Mouse (Mus musculus) CD4-positive, CD25-positive, alpha-beta regulatory T cell, adult 4 months (primary cell): ENCODE measurements around the gene Neurl4. TPM values are rescaled to one million over a fixed set of nuclear protein-coding genes. Genes with fewer than 3 reads are reported as not detected.

Source experiments
- ATAC-seq: one replicate; pipeline ENCODE4 v1.8.0; 2017
- polyA plus RNA-seq, 2 experiments: library from polyadenylated mRNA; unstranded; fragments of 100-300 nt; shearing (Covaris generic); gene quantifications; one replicate each; pipeline ENCODE4 v1.2.1; 2017

Neurl4 gene
- polyA plus RNA-seq, 2 experiments from 2014 or later = 8.3 to 9.1 TPM

- no peak for ATAC-seq
Observed at GRCm38 (mm10) chr11:69933066-69933465, 32.2 kb downstream of the Neurl4 start.

- peak; percentile 75 for ATAC-seq
Observed at GRCm38 (mm10) chr11:69934169-69934568, 33.3 kb downstream of the Neurl4 start.

- ATAC-seq = no peak
Observed at GRCm38 (mm10) chr11:69934681-69935080, 33.8 kb downstream of the Neurl4 start.

DNA sequence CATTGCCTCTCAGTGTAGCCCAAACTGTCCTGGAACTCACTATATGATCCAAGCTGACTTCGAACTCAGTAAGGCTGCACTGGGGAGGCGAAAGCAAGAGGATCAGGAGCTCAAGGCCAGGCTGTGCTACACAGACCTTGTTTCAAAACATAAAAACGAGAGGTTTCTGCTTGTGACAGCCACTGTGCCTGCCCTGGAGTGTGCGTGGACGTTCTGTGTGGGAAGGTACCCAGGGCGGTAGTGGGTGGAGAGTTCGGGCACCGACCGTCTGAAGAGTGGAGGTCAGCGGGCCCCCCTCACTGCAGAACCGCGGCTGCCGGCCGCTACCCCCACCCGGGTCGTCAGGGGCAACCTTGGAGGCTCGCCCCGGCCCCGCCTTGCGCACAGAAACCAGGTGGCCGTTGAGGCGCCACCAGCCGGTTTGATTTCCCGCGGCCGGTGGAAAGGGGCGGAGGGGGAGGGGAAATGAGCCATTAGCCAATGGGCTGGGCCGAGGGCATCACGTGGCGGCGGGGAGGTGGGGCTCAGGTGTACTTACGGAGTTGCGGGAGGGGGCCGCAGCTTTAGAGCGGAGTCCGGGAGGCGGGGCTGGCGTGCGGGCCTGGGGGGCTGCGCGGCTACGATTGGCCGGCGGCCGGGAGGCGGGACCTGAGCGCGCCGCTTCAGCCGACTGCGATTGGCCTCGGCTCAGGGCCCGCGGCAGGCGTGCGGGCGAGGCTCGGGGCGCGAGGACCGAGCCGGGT is 34.4 kb downstream of the Neurl4 start, which contains the start of gene Ybx2:
Gene Ybx2 (plus strand): TSS at position 660 of the 743 bp plus-strand sequence.
- peak; percentile 83 for ATAC-seq

DNA sequence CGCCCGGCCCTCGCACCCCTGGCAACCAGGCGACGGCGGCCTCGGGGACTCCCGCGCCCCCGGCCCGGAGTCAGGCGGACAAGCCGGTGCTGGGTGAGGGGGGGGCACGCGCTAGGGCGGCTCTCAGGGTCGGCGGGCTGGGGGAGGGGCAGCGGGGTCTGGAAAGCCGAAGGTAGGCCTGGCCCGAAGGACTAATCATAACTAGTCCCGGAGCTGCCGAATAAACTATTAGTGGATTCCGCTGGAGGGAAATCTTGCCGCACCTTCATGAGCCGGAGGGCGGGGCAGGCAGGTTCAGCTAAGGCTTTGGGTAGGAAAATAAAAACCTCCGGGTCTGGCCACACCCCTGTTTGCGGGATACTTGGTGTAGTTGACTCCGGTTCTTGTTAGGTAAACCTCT is 35.3 kb downstream of the Neurl4 start:
- ATAC-seq = no peak

DNA sequence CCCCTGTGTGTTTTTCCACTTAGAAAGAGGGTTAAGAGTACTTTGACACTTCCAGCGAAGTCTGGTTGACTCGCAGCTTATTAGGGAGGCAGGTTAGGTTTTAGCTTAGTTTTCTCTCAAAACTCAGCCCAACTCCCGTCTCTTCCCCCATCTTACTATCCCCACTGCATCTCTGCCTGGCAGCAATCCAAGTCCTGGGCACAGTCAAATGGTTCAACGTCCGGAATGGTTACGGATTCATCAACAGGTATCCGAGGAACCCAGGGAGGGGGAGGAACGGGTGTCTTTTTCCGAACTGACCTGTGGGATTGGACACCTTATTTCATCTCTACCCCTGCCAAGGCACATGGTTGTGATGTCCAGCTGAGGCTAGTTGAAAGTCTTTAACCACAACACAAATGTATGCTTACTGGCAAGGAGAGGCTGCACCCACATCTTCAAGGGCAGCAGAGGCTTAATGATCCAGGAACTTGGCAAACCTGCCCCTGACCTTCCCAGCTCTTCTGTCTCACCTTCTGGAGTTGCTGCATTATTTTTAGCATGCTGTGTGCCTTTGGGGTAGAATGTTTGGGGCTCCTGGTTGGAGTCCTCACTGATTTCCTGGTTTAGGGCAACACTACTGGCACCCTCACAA is 36.0 kb downstream of the Neurl4 start:
- no peak for ATAC-seq

- no peak for ATAC-seq
Observed at GRCm38 (mm10) chr11:69937385-69937784, 36.5 kb downstream of the Neurl4 start.

DNA sequence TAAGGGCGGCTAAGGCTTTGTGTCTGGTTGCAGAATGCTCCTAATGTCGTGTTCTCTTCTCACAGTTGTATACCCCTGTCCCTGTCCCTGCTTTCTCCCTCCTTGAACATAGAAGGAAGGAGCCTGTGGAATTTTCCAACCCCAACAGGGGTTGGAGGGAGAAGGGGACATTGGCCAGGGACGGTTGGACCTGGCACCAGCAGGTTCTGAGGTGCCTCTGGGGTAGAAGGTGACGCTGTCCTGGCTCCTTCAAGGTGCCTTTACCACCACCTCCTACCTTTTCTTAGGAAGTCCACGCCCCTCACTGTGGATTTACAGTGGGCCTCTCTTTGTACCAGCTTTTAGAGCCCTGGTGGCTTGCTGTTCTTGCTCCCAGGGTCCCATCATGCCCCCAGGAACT is 37.0 kb downstream of the Neurl4 start:
- no peak for ATAC-seq

DNA sequence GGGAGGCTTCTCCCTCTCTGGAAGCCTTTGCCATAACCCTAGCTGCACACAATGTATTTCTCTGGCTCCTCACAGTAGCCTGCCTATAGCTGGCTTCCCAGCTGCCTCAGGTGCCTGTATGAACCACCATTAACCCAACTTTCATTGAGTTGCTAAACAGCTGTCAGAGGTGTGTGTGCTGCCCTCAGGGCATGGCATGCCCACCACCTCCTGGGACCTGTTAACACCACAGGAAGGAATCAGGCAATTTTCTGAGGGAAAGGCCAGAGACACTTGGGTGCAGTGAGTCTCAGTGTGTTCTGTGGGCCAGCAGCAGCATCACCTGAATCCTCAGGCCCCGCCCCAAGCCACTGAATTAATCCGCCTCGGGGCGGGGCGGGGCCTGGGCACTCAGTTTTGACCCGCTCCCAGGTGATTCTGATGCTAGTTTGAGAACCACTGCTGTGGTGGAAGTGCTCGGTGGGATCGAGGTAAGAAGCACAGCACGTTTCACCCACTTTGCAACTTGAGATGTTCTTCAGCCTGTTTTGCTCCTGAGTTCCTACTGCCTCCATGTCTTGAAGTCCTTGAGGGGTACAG is 37.6 kb downstream of the Neurl4 start:
- no peak for ATAC-seq

DNA sequence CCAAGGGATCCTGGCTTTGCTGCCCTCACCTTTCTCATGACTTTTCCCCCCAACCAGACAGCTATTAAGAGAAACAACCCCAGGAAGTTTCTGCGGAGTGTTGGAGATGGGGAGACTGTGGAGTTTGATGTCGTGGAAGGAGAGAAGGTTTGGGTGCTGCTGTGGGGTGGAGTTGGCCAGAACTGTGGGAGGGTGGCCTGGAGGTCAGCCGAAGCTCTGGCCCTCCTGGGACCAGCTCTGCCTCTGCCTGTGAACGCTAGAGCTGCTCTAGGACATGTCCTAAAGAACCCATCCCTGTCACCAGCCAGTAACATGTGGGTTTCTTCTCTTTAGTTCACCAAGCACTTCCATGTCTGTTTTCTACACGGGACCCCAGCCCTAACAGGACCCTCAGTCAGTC is 38.3 kb downstream of the Neurl4 start:
- no peak for ATAC-seq

- ATAC-seq = no peak
Observed at GRCm38 (mm10) chr11:69939731-69940130, 38.9 kb downstream of the Neurl4 start.

DNA sequence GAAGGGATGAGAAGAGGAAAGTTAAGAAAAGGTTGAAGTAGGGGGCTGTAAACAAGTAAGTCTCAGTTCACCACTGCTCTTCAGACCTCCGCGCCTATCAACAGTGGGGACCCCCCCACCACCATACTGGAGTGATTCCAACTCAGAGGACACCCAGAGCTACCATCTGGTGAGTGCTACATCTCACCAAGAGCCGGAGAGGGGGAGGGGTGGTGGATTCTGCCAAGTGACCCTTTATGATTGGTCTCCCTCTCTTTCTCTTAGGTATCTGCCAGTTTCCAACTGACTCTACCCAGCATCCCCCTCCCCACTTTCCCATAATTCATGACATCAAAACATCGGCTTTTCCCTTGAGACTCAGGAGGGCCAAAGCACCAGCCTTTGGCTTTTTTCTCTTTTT is 40.1 kb downstream of the Neurl4 start:
- ATAC-seq = no peak

DNA sequence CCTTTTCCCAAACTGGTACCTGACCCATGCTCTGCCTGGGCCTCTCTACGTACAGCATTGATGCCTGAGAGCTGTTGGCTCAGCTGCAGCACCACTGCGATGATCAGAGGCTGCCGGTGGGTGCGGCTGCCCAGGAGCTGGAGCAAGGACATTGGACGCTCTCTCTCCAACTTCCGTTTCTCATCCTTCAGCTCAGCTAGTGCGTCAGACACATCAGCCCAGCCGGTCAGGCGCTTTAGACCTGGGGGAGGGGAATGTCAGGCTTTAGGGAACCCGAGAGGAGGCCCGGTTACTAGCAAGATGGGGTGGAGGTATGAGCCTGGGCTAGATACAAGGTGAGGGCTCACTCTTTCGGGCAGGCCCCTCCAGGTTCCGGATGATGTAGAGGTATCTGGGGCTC is 44.3 kb downstream of the Neurl4 start:
- no peak for ATAC-seq

DNA sequence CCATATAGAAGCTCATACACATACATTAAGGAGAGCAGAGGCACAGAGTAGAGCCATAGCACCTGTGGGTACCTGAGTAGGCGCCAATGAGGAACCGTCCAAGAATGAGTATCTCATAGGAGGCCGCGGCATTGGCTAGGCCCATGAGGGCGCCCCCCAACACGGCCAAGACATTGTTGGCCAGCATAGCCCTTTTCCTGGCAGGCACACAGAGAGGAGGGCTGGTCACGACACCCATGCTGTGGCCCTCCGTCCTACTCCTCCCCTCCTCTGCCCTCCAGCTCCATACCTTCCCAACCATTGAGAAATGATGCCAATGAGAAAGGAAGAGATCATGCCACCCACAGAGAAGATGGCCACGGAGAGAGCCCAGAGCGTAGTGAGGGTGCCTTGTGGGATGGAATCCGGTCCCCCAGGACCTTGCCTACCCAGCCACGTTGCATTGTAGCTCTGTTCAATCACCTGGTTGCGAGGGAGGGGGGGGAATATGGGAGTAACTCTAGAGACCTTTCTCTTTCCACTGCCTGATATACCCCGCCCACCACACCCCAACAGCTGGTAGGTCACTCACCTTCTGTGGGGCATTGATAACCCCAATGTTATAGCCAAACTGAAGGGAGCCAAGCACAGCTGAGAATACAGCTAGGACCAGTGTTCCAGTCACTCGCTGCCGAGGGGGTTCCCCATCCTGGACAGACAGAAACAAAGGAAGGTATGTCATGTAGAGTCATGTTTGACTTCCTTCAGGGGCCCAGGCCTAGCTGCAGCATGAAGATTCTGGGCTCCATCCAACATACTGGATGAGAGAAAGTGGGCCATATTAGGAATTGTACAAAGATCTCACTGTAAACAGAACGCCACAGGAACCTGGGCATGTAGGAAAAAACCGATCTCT is 45.4 kb downstream of the Neurl4 start:
- ATAC-seq = no peak

DNA sequence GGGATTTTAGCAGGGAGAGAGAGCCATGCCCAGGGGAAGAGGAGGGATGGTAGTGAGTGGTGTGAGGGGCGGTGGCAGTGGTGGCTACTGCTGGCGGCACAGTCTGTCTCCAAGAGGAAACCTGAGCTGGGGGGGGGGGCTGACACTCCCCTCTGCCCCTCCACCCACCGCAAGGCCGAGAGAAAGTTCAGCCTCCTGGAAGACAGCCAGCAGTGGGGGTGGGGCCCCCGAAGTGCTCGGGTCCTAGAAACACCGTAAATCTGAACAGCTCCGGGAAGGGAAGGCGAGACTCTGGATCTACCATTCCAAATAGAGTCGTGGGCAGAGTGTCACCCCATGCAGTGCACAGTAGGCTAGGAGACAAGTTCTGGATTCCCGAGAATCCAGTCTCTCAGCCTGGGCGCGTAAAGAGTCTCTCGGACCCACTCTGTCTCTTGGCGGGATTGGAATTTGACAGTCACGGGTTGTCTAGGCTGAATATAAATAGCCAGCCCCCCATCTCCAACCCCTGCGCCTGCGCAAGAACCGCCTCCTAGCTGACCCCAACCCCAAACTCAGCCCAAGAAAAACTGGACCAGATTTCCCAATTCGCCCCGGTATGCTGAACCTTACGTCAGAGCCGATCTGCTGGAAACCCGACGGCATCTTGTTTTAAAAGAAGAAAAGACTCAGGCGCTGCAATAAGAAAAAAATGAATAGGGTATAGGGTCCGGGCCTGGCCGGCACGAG is 46.6 kb downstream of the Neurl4 start:
- ATAC-seq = no peak

DNA sequence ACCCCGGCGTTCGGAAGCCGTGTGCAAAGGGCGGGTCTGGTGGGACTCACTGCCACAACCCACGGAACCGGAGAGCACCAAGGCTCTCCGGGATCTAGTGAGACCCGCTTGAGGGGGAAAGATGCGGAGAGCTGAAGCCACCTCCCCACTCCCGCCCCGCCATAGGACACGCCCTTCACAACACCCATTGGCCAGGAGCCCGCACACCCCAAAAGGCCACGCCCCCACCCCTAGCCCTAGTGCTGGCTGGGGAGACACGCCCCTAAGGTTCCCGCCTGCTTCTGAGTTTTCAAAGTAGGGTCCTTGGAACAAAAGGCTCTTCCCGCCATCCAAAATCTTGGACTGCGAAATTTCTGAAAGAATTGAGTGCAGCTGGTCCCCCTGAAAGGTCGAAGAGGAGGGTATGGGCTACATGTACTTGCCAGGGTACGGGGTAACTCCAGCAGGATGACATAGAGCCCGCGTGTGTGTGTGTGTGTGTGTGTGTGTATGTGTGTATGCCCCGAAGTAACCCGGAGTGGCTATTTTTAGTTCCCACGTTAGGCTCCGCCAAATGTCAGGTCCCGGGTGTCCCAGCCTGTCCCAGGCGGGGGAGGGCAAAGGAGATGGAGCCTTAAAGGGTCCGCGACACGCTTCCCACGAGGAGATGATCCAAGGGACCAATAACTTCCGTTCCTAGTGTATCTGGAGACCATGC is 47.3 kb downstream of the Neurl4 start, which contains the start of gene Slc2a4:
Gene Slc2a4 (minus strand): TSS at position 123 of the 697 bp plus-strand sequence.
- ATAC-seq = peak; percentile 87

GRCm38 (mm10) chr11:69948763-69949150 is 47.9 kb downstream of the Neurl4 start:
- peak; percentile 75 for ATAC-seq

DNA sequence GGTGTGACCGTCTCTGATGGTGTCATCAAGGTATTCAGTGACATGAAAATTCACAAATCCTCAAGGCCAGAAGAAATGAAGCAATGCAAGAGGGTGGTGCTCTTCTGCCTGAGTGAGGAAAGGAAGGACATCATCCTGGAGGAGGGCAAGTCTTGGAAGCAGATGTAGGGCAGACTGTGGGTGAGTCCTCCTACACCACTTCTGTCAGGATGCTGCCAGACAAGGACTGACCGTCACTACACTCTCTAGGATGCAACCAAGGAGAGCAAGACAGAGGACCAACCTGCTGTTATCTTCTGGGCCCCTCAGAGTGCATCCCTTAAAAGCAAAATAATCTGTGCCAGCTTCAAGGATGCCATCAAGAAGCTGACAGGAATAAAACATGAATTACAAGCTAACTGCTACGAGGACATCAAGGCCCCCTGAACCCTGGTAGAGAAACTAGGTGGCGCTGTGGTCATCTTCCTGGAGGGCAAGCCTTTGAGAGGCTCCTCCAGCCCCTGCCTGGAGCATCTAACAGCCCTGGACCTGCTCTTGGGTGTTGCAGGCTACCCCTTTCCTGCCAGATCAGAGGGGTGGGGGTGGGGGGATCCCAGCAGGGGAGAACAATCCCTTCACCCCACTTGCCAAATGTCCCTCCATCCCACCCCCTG is 50.1 kb downstream of the Neurl4 start:
- no peak for ATAC-seq

- no peak for ATAC-seq
Observed at GRCm38 (mm10) chr11:69952274-69952673, 51.4 kb downstream of the Neurl4 start.

DNA sequence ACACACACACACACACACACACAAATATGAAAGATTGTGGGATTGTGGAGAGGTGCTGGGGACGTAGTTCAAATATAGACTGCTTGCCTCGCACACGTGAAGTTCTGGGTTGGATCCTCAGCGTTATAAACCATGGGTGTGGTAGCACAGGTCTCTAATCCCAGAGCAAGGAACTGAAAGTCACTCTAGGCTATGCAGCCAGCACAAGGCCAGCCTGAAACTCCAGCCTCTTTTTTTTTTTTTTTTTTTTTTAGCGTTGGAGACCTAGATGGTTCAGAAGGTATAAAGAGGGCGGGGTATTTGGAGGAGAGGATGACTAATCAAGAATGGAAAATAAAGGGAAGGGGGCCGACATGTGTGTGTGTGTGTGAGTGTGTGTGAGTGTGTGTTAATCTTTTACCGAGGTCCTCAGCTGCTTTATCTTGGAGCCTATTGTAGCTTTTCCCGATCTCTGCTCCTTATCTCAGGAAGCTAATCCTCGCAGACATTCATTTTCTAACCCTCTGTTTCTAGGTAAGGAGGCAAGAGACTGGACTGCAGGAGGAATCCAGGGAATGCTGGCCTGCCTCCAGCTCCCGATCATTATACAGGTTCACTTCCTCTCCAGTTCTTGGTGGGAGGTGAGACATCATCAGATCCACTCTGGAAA is 52.5 kb downstream of the Neurl4 start:
- no peak for ATAC-seq
